8 mouse cellular contexts compared by ENCODE assay signal in genomic region chr16:14158936-14159745, GRCm38 (mm10). TPM values are rescaled to one million over a fixed set of nuclear protein-coding genes. Genes with fewer than 3 reads are reported as not detected.
DNase-seq lines count a peak whose midpoint lies in the region; ATAC-seq and TF ChIP-seq lines count a peak whose summit lies in the region.

No protein-coding gene starts in this region.

- peak overlapping the region; percentile 85 for H3K9ac ChIP-seq in embryonic facial prominence, embryonic 13.5 days
- peak overlapping the region; percentile 75 for H3K9ac ChIP-seq in limb, embryonic 12.5 days (replicated peaks)
- H3K9ac ChIP-seq in midbrain, embryonic 15.5 days = peak overlapping the region; percentile 82

- H3K27ac ChIP-seq in embryonic facial prominence, embryonic 13.5 days = peak overlapping the region; percentile 97
- H3K27ac ChIP-seq in kidney, adult 2 months (ENCODE audit: insufficient read depth, low read depth, low read length) = peak overlapping the region; percentile 100
- peak overlapping the region; percentile 97 for H3K27ac ChIP-seq in limb, embryonic 12.5 days
- H3K27ac ChIP-seq in midbrain, embryonic 15.5 days = peak overlapping the region; percentile 94
- H3K27ac ChIP-seq in spleen, adult 2 months (ENCODE audit: insufficient read depth, low read length) = peak overlapping the region; percentile 93

- peak overlapping the region; percentile 82 for H3K4me3 ChIP-seq in embryonic facial prominence, embryonic 13.5 days
- peak overlapping the region; percentile 98 for H3K4me3 ChIP-seq in kidney, adult 2 months (ENCODE audit: insufficient read depth, low read depth, low read length)
- peak overlapping the region; percentile 74 for H3K4me3 ChIP-seq in limb, embryonic 12.5 days (replicated peaks)
- peak overlapping the region; percentile 74 for H3K4me3 ChIP-seq in midbrain, embryonic 15.5 days
- H3K4me3 ChIP-seq in spleen, adult 2 months (ENCODE audit: extremely low read depth, insufficient read depth, insufficient read length) = peak overlapping the region; percentile 96

- H3K27me3 ChIP-seq in embryonic facial prominence, embryonic 13.5 days = no peaks in the 10 kb centered on the region
- no peaks in the 10 kb centered on the region for H3K27me3 ChIP-seq in kidney, adult 2 months (replicated peaks; ENCODE audit: control insufficient read depth, insufficient read depth, low read length)
- no peaks in the 10 kb centered on the region for H3K27me3 ChIP-seq in limb, embryonic 12.5 days
- H3K27me3 ChIP-seq in midbrain, embryonic 15.5 days (replicated peaks) = no peaks in the 10 kb centered on the region
- H3K27me3 ChIP-seq in spleen, adult 2 months (ENCODE audit: control insufficient read depth, insufficient read depth, low read length) = no peaks in the 10 kb centered on the region

- peak overlapping the region; percentile 75 for H3K4me2 ChIP-seq in embryonic facial prominence, embryonic 13.5 days
- H3K4me2 ChIP-seq in limb, embryonic 12.5 days = peak overlapping the region; percentile 72
- H3K4me2 ChIP-seq in midbrain, embryonic 15.5 days = peak overlapping the region; percentile 61

- 0 out of 2 replicates have a peak, but pooled peaks cover 4% of the 10 kb centered on the region for H3K36me3 ChIP-seq in embryonic facial prominence, embryonic 13.5 days
- H3K36me3 ChIP-seq in kidney, adult 2 months (ENCODE audit: control insufficient read depth, insufficient read depth, low read length) = no peaks in the 10 kb centered on the region
- H3K36me3 ChIP-seq in limb, embryonic 12.5 days = no peaks in the 10 kb centered on the region
- H3K36me3 ChIP-seq in midbrain, embryonic 15.5 days (replicated peaks) = no peaks in the 10 kb centered on the region
- H3K36me3 ChIP-seq in spleen, adult 2 months (ENCODE audit: control insufficient read depth, insufficient read depth, low read length) = no peaks in the 10 kb centered on the region

- under 1% methylated on average over 57 of the region's 58 CpGs for WGBS in embryonic facial prominence, embryonic 13.5 days
- WGBS in kidney, adult 2 months = 2% methylated on average over 50 of the region's 58 CpGs
- 1% methylated on average over 57 of the region's 58 CpGs for WGBS in limb, embryonic 12.5 days
- 1% methylated on average over 56 of the region's 58 CpGs for WGBS in midbrain, embryonic 15.5 days
- 1% methylated on average over 50 of the region's 58 CpGs for WGBS in spleen, adult 2 months

- H3K9me3 ChIP-seq in embryonic facial prominence, embryonic 13.5 days = no peaks in the 10 kb centered on the region
- H3K9me3 ChIP-seq in limb, embryonic 12.5 days = no peaks in the 10 kb centered on the region
- H3K9me3 ChIP-seq in midbrain, embryonic 15.5 days = no peaks in the 10 kb centered on the region

- DNase-seq in 3134 (ENCODE audit: extremely low read depth, insufficient read length, low spot score) = peak; percentile 99
- DNase-seq in adrenal gland, postnatal 36 days = peak; percentile 100
- peak; percentile 99 to 100 for DNase-seq in heart, adult 18-20 months
- DNase-seq in kidney, adult 2 months = peak; percentile 100
- DNase-seq in spleen, adult 2 months (ENCODE audit: low read depth in 1 of 2, low spot score in 2 of 2) = peak; percentile 98 to 100

- peak; percentile 91 for ATAC-seq in embryonic facial prominence, embryonic 13.5 days (ENCODE audit: insufficient number of reproducible peaks, insufficient read depth, low FRiP score, low TSS enrichment, low read depth)
- peak; percentile 94 for ATAC-seq in limb, embryonic 12.5 days (ENCODE audit: insufficient number of reproducible peaks, insufficient read depth, low FRiP score, low TSS enrichment, low read depth)
- ATAC-seq in midbrain, embryonic 15.5 days (replicated peaks) = peak; percentile 97

- H3K4me1 ChIP-seq in embryonic facial prominence, embryonic 13.5 days = peaks cover 15% of the 10 kb centered on the region
- H3K4me1 ChIP-seq in kidney, adult 2 months (ENCODE audit: control insufficient read depth, insufficient read depth, low read length) = peaks cover 8% of the 10 kb centered on the region; the same call in 1 of the 2 replicates
- peaks cover 13% of the 10 kb centered on the region for H3K4me1 ChIP-seq in limb, embryonic 12.5 days (replicated peaks)
- H3K4me1 ChIP-seq in midbrain, embryonic 15.5 days = peaks cover 24% of the 10 kb centered on the region
- no peaks in the 10 kb centered on the region; the same call in 1 of the 2 replicates for H3K4me1 ChIP-seq in spleen, adult 2 months (ENCODE audit: control insufficient read depth, insufficient read depth, insufficient read length)

- peak; percentile 73 for TF ChIP-seq POLR2A in kidney, adult 2 months (IDR thresholded peaks at IDR 0.05; ENCODE audit: low read depth, low read length)
- peak; percentile 93 for TF ChIP-seq POLR2A in spleen, adult 2 months (IDR thresholded peaks at IDR 0.05; ENCODE audit: low read depth, low read length)

- no peak for TF ChIP-seq CTCF in kidney, adult 2 months (conservative IDR thresholded peaks at IDR 0.05; ENCODE audit: insufficient read depth, insufficient read length, low read depth, low read length)
- TF ChIP-seq CTCF in spleen, adult 2 months (IDR thresholded peaks at IDR 0.05; ENCODE audit: extremely low read depth, insufficient read depth, insufficient read length, insufficient replicate concordance) = no peak

RNA-seq across cellular contexts. Expression of gene Nde1, which starts 3.9 kb away (rescaled TPM):
- 10 to 100 TPM; 40.5 to 46.7 TPM for total RNA-seq in adrenal gland, postnatal 36 days (2021)
- polyA plus RNA-seq in embryonic facial prominence, embryonic 13.5 days (2015; fragmentation: Nextera tagmentation; extraction: Ambion mirVana) = 122 and 130 TPM in 2 replicates
- total RNA-seq in heart, adult 18-20 months (2021) = 10 to 100 TPM; 26.0 to 28.7 TPM
- 22.0 and 23.6 TPM in 2 replicates for polyA plus RNA-seq in kidney, adult 2 months (2012; rRNA removed)
- polyA plus RNA-seq in limb, embryonic 12.5 days (2016; fragmentation: Nextera tagmentation; extraction: Ambion mirVana) = 147 and 150 TPM in 2 replicates
- 23.7 and 27.5 TPM in 2 replicates for polyA plus RNA-seq in midbrain, embryonic 15.5 days (2015; fragmentation: Nextera tagmentation; extraction: Ambion mirVana)
- 35.4 and 42.8 TPM in 2 replicates for polyA plus RNA-seq in spleen, adult 2 months (2012; rRNA removed)

RNA-seq across cellular contexts. Expression of gene Marf1, which starts 4.0 kb away (rescaled TPM):
- 100 to 1,000 TPM; 110 to 152 TPM for total RNA-seq in adrenal gland, postnatal 36 days (2021)
- 19.0 and 22.4 TPM in 2 replicates for polyA plus RNA-seq in embryonic facial prominence, embryonic 13.5 days (2015; fragmentation: Nextera tagmentation; extraction: Ambion mirVana)
- total RNA-seq in heart, adult 18-20 months (2021) = 10 to 100 TPM; 31.3 to 35.9 TPM
- polyA plus RNA-seq in kidney, adult 2 months (2012; rRNA removed) = 11.3 and 11.5 TPM in 2 replicates
- 15.3 and 20.5 TPM in 2 replicates for polyA plus RNA-seq in limb, embryonic 12.5 days (2016; fragmentation: Nextera tagmentation; extraction: Ambion mirVana)
- polyA plus RNA-seq in midbrain, embryonic 15.5 days (2015; fragmentation: Nextera tagmentation; extraction: Ambion mirVana) = 16.2 and 16.3 TPM in 2 replicates
- 10.4 and 11.5 TPM in 2 replicates for polyA plus RNA-seq in spleen, adult 2 months (2012; rRNA removed)

Comparison
In these comparisons a context has a peak if more than half of its experiments do, and no peak if none do; other contexts are left out.
1. Peak in every context shown above with its lines: DNase-seq, ATAC-seq, H3K4me3 ChIP-seq and H3K27ac ChIP-seq.